Mouse (Mus musculus): ENCODE measurements around the gene Gm609. TPM values are rescaled to one million over a fixed set of nuclear protein-coding genes. Genes with fewer than 3 reads are reported as not detected.

Gm609 gene
- polyA plus RNA-seq (2012), result not detected in 2 replicates

DNA sequence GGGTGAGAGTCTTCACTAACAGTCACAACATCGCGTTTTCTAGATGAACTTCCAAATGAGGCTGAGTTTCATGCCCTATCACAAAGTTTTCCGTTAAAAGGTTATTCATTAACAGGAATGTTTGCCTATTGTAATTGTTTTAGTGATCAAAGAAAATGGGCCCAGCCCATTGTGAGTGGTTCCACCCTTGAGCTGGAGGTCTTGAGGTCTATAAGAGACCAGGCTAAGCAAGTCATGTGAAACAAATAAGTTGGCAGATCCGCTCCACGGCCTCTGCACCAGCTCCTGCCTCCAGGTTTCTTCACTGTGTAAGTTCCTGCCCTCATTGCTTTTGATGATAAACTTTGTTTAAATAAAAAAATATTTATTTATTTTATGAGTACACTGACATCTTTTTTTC, at the start of gene Gm609:
TSS of gene Gm609 (minus strand) at position 43 of the 400 bp plus-strand sequence.

GRCm38 (mm10) chr16:45535009-45535408, 42.2 kb upstream of the Gm609 start, which contains the start of gene Slc9c1:
Gene Slc9c1 (plus strand): TSS chr16:45535309.

DNA sequence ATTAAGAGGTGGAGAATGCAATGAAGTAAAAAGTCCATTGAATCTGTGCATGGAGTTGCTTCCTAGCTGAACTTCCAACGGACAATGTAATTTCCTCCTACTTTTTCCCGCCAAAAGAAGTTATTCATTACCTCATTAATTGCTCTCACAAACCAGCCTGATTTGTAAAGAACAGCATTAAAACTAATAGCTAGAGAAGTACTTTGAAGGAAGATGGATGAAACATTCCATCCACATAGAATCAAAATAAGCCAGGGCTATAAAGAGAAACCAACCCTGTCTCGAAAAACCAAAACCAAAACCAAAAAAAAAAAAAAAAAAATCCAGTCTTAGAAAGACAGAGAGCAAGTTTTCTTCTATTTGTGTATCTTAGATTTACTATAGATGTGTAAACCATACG, 39.2 kb upstream of the Gm609 start, which contains the start of gene Gm17783:
TSS of gene Gm17783 (minus strand) at position 101 of the 400 bp plus-strand sequence.

DNA sequence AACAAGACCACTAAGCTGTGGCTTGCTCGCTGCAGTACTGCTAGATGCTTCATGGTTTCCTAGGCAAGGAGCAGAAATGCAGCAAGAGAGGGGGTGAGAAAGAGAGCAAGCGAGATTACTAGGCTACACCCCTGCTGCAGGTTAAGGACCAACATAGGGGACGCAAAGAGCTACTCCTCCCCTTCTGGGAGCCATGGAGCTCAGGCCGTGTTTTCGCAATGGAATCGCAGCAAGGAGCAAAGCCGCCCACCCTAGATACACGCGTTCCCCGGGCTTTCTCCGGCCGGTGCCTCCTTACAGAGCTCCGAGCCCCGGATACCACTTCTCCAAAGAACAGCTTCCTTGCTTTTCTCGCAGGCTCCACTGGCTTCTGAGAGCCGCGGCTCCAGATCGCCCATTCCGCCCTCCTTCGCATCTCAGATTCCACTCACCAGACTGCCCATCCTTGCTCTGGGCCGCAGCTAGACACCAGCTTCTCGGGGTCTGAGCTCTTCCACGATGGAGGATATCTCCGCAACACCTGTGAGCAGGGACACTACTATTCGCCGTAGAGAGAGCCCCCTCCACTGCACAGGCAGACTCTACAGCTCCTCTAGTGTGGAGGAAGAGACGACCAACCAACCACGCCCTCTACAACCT, 84.2 kb downstream of the Gm609 start, which contains the start of gene Cd200:
TSS of gene Cd200 (minus strand) at position 629 of the 639 bp plus-strand sequence.

Other genes with a start within 250 kb of the Gm609 start
- gene Cd200, start 83.9 kb downstream of the Gm609 start, polyA plus RNA-seq (2012), result 0.70 TPM in 1 of 2 replicates, not detected in the other
- gene Gm17783, start 39.1 kb upstream of the Gm609 start, polyA plus RNA-seq (2012), result not detected in 2 replicates
- not detected in 2 replicates for gene Slc9c1, start 42.3 kb upstream of the Gm609 start, polyA plus RNA-seq (2012)
- 0.17 and 0.21 TPM in 2 replicates for gene Gcsam, start 117.4 kb upstream of the Gm609 start, polyA plus RNA-seq (2012)
- 0.18 and 0.25 TPM in 2 replicates for gene BC016579, start 161.1 kb upstream of the Gm609 start, polyA plus RNA-seq (2012)
- gene Tmprss7, start 200.7 kb upstream of the Gm609 start, polyA plus RNA-seq (2012), result 0.05 TPM in 1 of 2 replicates, not detected in the other
- not detected in 2 replicates for gene Tagln3, start 231.6 kb upstream of the Gm609 start, polyA plus RNA-seq (2012)
- gene Abhd10, start 250.0 kb upstream of the Gm609 start, polyA plus RNA-seq (2012), result 6.6 and 8.6 TPM in 2 replicates